Mouse (Mus musculus) bone marrow macrophage, adult 2 months (primary cell): ENCODE data around the gene Hdac6.

Experiments used
- CTCF ChIP-seq: IDR thresholded peaks from 2 replicates; pipeline ENCODE4 v1.5.1; 2012; ENCODE audit warnings: low read depth, mild to moderate bottlenecking, low read length, moderate library complexity
- POLR2A ChIP-seq: IDR thresholded peaks from 2 replicates; pipeline ENCODE4 v1.6.1; 2012; ENCODE audit warnings: mild to moderate bottlenecking, low read depth, low read length, borderline replicate concordance

DNA sequence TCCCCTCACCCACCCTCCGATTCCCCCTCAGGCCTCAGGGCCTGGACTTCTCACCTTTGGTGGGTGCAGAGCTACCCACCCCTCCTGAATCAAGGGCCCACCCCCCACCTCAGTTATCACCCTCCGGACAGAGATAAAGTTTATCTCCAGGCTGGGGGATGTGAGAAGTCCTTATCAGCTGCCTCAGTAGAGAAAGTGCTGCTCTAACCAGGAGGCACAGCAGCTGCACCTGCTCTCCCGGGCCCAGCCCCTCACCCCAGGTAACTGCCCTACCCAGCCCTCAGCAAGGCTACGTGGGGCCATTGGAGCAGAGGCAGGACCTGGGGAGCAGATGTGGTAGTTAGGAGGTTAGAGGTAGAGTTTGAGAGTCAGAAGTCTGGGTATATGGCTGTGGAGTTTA, 18.5 kb upstream of the Hdac6 start:
- TF ChIP-seq CTCF (no peak), POLR2A (no peak)
